Mouse (Mus musculus) layer of hippocampus, postnatal 25 days (tissue): ENCODE measurements around the gene Sphk2. TPM values are rescaled to one million over a fixed set of nuclear protein-coding genes. Genes with fewer than 3 reads are reported as not detected.

Experiments used
- DNase-seq, 2 experiments: peaks; one replicate each; pipeline ENCODE4 v3.0.0; 2022; ENCODE audit warnings: mixed read lengths in 2 of 2, low spot score in 1 of 2; ENCODE audit errors: extremely low spot score in 1 of 2
- total RNA-seq, 2 experiments: library from RNA; stranded (reverse); gene quantifications; 2 replicates each; pipeline ENCODE4 v1.2.3; 2021

The Sphk2 gene
- total RNA-seq, 2 experiments from 2014 or later = 33.7 to 34.7 TPM

DNA sequence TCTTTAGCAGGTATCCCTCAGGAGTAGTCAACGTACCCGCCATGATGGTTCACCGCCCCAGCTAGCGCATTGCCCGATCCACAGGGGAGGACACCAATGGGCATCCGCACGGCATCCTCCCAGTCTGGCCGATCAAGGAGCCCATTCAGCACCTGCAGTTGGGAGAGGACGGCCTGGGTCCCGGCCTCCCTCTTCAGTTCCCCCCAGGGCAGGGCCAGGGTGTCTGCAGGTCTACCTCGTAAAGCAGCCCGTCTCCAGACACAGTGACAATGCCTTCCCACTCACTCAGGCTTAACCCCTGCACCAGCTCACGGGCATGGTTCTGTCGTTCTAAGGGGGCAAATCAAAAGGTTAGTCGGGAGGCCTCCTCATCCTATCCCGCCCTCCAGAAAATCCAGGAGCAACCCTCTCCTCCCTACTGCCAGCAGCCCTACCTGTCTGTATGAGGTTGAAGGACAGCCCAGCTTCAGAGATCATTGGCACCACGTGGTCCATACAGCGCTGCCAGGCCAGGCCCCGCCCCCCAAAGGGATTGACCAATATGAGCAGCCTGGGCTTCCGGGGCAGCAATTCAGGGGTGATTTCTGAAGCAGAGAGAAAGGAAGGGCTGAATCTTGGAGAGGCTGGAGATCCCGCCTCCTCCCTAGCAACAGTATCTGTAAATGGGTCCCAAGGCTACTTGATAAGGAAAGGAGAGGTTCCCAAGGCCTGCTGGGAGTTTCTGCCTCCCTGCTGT lies 5.6 kb downstream of the Sphk2 start:
- no peak for DNase-seq

DNA sequence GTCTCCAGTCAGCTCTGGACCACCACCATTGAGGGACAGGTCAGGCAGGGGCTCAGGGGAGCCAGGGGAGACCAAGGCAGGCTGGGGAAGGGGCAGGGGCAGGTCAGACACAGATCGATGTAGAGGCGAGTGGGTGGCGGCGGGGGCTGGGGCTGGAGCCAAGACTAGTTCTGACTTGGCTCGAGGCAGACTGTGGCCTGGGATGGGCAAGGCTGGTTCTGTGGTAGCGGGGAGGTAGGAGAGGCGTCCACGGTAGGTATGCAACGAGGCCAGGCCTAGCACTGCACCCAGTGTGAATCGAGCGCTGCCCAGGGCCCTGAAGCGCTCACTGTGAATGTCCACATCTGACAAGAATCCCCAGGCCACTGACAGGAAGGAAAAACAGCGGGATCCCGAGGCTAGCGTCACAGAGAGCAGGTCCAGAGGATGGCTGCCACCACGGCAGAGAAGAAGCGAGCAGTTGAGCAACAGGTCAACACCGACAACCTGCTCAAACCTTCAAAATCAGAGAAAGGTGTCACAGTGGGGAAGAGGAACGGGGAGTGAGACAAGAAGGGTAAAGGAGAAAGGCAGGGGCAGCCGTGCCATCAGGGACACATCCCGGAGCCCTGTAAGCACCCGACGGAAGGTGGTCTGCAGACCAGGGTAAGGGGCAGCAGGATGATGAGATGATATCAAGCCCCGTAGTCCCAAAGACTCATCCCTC lies 6.3 kb downstream of the Sphk2 start:
- no peak for DNase-seq

DNA sequence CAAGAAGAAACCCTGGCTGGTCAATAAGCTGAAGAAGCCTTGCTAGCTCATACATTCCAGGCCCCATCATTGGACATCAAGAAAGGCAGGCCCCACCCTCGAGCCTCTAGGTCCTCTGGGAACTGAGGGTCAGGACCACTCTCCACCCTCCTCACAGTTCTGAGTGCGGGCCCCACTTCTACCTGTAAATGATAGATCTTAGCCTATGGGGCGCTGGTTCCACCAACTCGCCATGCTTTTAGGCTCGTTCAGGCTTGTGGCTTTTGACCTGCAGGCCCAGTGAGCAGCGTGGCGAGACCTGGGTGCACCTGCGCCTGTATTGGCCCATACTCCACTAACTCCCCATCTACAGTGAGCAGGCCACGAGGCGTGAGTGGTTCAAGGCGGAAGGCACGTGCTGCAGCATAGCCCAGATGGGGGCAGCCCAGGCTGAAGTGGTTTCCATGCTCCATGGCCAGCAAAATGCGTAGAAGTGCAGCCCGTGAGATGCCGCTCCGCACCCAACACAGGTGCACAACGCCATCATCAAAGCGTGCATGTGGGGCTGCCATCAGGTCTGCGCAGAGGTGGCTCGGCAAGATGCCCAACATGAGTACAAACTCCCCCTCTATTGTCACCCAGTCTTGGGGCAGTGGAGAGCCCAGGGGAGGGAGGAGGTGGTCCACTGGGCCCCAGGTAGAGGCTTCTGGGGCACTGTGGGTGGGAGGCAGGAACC lies 7.2 kb downstream of the Sphk2 start:
- DNase-seq = no peak

DNA sequence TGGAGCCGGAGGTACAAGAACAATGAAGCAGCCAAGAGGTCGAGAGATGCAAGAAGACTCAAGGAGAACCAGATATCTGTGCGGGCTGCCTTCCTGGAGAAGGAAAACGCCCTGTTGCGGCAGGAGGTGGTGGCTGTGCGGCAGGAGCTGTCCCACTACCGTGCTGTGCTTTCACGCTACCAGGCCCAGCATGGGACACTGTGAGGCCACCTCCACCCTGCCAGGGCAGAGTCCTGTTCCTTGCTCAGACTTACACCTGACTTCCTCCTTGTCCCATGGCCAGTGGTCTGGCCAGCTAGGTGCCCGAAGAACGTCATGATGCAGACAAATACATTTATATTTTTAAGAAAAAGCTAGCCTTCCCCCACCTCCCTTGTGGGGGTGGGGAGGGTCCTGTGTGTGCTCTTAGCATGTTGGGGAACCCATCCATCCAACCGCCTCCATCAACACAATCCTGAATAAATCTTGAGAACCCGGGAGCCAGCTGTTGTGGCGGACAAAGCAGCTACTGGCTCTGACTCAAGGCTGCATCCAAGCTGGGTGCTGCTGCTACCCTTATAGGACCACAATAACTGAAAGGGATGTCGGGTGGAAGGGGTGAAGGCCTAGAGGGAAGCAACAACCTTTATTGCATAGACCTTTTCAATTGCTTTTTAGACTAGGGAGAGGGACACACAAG lies 8.0 kb downstream of the Sphk2 start:
- no peak for DNase-seq

DNA sequence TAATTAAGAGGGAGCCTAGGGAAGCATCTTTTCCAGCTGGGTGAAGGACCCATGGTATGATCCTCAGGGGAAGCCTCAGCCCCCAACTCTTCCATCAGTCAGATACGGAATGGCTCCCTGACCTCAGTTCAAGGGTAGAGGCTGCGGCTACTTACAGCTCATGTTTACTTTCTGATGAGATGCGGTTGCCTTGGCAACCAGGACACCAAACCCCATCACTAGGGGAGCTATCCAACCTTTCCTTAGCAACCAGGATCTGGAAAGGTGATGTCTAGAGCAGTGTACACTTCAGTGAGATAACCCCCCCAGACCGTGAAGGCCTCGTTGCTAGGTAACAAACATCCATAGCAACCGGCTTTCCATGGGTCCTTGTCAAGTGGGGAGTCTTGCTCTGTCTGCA lies 8.8 kb downstream of the Sphk2 start:
- no peak for DNase-seq

DNA sequence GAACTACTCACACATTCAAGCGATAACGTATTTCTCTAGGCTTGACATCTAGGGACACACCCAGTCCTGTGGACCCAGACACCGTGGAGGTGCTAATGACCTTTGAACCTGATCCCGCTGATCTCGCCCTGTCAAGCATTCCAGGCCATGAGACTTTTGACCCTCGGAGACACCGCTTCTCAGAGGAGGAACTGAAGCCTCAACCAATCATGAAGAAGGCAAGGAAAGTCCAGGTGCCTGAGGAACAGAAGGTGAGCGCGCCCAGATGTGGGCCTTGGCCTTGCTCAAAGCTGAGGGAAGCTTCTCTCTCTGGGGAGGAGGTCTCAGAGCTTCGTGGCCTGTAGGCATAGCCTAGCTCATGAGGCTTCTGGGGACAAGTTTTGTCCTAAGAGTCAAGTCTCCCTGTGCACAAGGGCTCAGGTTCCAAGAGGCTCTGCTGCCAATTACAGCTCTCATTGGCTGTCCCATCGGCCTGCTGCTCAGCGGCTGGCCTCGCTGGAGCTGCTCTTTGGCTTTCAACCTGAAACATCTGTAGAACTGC lies 9.5 kb downstream of the Sphk2 start:
- DNase-seq = no peak

DNA sequence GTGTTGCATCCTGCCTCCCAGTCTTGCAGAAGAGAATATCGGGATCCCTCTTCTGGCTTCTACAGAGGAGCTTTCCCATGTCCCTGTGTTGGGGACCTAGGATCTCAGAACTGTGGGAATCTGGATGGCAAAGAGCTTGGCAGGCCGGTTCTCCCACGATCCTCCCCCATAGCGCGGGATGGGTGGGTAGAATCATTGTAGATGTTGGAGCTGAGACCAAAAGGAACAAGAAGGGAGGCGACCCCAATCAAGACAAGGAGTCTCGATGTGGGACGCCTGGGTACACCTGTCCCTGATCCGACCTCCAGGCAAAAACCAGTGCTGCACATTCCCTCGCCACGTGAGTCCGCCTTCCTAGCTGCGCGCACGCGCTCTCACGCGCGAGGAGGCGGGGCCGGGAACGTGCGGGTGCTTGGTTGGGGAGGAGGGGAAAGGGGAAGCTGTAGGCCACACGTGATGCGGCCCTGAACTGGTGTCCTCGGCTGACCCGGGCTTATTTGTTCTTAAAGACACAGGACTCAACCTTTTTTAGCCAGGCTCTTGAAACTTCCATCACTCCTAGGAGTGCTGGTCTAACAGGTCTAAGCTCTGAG lies 10.3 kb downstream of the Sphk2 start:
- DNase-seq = peak; percentile 91 to 96

DNA sequence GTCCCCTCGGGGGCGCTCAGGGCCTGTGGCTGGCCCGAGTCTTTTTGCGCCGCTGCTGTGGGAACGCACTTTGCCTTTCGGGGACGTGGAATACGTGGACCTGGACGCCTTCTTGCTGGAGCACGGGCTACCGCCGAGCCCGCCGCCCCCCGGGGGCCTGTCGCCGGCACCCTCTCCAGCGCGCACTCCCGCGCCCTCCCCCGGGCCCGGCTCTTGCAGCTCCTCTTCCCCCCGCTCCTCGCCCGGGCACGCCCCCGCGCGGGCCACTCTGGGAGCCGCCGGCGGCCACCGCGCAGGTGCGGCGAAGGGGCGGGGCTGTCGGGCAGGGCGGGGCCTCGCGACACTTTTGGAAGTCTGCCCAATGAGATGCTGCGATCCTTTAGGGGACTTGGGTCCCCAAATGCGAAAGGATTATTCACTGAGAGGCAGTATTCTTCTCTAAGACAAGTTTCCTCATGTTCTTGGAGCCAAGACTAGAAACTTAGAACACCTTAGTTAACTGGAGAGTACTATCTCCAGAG lies 11.0 kb downstream of the Sphk2 start:
- peak; percentile 68 to 79 for DNase-seq

DNA sequence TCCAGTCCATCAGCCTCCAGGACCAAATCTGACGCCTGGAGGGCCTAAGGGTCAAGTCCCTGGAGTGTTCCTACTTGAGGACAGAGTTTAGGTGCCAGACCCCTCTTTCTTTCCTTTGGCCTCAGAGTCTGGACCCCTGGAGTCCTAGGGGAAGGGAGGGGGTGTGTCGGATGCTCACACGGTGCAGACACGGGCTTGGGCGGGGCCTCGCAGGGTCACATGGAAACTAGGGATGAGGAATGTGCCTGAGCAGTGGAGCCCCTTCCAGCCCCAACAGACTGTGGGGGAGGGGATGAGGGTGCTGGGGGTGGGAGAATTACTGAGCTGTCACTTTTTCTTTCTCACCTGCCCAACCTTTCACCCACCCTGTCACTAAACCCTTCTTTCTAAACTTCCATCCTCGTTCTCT lies 11.9 kb downstream of the Sphk2 start:
- DNase-seq = peak; percentile 67 to 68

DNA sequence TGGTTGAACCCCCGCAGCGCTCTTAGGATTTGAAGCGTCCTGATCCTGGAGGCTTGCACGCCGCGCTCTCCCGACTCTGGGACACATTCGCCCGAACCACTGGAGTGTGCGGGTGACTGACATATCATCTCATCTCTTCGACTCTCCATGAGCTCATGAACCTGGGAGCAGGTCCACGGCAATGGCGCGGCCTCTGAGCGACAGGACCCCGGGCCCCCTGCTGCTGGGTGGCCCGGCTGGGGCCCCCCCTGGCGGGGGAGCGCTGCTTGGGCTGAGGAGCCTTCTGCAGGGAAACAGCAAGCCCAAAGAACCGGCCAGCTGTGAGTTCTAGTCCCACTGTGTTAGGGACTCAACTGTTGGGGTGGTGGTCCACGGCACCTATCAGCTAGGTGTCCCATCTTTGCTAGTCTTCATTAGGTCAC lies 12.3 kb downstream of the Sphk2 start:
- DNase-seq = no peak

DNA sequence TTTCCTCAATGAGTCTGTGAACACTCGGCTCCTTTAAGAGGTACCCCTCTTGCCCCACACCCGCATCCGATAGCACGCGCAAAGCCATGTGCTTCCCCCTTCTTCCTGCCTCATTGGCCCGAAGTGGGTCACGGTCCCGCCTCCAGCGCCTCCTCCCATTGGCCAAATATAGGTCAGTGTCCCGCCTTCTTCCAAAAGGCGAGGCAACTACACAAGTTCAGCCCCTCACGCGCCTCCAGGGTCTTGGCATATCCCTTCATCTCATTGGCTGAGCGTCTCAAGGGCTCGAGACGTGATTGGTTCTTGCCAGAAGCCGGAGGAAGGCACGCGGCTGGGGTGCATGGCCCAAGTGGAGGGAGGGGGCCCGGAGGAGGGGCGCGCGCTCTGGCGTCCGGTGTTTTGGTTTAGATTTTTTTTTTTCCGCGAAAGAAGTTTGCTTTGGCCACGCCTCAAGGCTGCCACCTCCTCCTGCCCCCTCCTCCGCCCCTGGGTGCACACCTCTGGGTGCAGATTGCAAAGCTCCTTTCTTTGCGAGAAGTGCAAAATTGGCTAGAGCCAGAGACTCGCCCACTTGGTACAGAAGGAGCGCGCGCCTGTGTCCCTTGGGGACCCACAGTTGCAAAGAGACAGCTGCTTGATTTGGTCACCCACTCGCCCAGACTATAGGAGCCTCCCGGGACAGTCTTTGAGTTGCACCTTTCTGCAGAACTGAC lies 12.9 kb downstream of the Sphk2 start, which contains the start of gene Dbp:
Gene Dbp (plus strand): TSS at position 359 of the 713 bp plus-strand sequence.
- peak; percentile 90 to 92 for DNase-seq

DNA sequence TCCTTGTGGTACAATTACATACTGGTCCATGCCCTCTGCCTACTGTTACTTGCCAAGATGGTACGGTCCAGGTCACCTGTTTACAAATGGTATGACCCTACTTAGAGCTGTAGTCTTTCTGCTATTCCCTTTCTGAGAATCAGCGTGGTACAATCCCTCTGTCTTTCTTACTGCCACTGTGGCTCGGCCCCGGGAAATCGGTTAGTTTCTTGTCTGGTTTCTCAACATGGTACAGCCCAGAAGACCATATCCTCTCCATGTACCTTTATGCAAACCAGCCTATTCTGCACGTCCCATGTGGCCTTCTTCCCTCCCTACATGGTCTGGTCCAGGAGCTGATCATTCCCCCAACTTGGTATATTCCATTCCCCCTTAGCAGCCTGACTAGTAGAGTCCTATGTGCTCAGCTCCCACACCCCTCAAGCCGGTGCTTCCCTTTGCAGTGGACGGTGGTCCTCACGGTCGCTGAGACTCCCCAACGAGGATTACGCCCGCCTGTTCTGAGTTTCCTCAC lies 13.7 kb downstream of the Sphk2 start:
- peak in 1 of 2 experiments; percentile 56 for DNase-seq

DNA sequence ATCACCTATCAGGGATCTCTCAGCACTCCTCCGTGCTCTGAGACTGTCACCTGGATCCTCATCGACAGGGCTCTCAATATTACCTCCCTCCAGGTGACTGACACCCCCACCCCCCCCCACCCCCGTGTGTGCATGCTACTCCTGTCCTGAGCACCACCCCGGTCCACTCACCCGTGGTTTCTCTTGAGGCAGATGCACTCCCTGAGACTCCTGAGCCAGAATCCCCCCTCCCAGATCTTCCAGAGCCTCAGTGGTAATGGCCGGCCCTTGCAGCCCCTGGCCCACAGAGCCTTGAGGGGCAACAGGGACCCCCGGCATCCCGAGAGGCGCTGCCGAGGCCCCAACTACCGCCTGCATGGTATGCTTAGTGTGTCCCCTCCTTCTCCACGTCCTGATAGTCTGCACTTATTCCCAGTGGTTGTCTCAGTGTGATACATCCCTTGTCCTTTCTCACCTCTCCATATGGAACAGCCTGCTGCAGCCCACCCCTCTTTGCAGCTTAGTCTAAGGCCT lies 14.2 kb downstream of the Sphk2 start:
- DNase-seq = no peak

DNA sequence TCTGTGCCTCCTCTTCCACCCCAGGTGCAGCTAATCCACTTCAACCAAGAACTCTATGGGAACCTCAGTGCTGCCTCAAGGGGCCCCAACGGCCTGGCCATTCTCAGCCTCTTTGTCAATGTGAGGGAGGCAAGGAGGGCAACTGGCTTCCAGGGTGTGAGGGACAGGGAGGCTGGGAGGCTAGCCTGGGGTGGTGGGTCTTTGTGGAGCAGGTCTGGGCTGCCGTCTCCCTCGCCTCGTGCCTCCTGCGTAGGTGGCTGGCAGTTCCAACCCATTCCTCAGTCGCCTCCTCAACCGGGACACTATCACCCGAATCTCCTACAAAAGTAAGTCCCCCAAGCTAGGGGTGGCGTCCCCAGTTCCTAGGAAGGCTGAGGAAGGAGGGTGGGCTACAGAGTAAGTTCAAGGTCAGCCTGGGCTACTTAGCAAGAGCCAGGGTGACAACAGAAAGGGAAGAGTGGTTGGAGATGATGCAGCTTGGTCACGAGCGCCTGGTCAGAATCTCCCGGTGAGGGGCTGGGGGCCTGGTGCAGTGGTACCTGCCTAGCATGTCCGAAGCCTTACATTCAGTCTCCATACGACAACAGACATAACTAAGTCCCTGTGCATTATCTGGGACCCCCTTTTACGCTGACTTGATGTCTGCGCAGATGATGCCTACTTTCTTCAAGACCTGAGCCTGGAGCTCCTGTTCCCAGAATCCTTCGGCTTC lies 14.8 kb downstream of the Sphk2 start:
- DNase-seq = no peak

DNA sequence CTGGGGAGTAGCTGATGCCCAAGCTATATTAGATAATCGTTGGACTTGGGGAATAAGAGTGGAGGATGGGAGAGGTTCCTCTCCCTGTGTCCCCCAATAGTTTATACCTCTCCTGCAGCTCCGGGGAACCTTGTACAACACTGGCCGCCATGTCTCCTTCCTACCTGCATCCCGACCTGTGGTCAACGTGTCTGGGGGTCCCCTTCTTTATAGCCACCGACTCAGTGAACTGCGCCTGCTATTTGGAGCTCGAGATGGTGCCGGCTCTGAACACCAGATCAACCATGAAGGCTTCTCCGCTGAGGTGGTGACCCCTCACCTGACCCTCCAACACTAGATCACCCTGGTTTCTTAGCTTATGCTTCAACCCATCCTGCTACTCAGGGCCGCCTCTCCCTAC lies 15.5 kb downstream of the Sphk2 start:
- no peak for DNase-seq

DNA sequence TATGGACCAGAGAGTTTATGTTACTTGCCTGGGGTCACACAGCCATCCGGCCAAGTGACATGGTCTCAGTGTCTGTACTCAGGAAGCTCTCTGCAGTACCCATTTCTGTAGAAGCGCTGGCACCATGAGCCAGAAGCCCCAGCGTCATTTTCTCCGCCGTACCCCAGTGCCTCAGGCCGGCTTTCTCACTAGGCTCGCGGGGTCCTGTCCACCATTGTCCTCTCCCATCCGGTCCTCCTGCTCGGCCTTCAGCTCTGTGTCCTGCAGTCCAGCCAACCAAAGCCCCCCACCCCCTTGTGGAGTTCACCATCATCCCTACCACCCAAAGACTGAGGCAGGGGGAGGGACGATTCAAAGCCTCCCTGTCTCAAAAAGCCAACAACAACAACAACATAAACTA lies 16.2 kb downstream of the Sphk2 start:
- DNase-seq = no peak

DNA sequence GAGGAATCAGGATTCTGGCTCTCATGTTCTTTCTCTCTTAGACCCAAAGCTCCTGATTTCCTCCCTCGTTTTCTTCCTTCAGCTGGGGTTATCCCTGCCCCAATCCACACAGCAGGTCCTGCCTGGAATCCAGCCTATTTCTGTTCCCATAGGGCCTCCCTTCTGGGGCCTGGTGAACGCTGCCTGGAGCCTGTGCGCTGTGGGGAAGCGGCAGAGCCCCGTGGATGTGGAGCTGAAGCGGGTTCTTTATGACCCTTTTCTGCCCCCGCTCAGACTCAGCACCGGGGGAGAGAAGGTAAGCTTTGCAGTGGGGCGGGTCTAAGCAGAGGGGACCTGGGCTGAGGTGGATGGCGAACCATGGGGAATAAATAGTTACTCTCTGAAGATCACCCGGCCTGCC lies 16.7 kb downstream of the Sphk2 start:
- no peak for DNase-seq
